Comparison of ENCODE assay signal across 8 mouse cellular contexts in the genomic region with DNA sequence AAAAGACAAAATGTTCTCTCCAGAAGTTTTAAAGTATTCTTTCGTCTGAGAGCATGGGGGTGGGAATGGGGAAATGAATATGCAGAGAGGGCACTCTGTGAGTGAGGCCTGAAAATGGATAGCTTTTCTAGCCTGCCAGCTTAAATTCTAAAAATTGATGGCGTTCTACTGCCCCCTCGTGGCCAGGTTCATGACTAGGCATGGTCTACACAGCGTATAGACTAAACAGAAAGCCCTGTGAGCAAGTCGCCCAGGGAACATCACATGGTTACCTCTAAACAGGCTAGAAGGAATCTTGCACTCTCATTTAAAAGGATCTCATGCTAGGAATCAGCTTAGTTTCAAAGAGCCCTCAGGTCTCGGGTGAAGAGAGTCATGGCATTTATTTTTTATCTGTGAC. TPM values are rescaled to one million over a fixed set of nuclear protein-coding genes. Genes with fewer than 3 reads are reported as not detected.
DNase-seq lines count a peak whose midpoint lies in the region; ATAC-seq and TF ChIP-seq lines count a peak whose summit lies in the region.

No protein-coding gene starts in this region.

- H3K27ac ChIP-seq in left cerebral cortex, adult 2 months: no peak overlapping the region

- DNase-seq in R1 (ENCODE audit: low read depth, low spot score): peak; percentile 72
- peak; percentile 80 for DNase-seq in cerebellum, adult 9-10 months
- DNase-seq in frontal cortex, postnatal 14 days (ENCODE audit: low spot score in 2 of 2): peak; percentile 51 to 78
- DNase-seq in left cerebral cortex, adult 2 months (ENCODE audit: extremely low spot score in 1 of 2, low spot score in 2 of 2): peak; percentile 69 to 83
- DNase-seq in right cerebral cortex, postnatal 14 days: peak; percentile 90
- DNase-seq in urinary bladder, postnatal 36 days (ENCODE audit: low spot score in 2 of 2): peak; percentile 67 to 78

- TF ChIP-seq CTCF in left cerebral cortex, adult 2 months (IDR thresholded peaks at IDR 0.05): peak; percentile 82

- intact Hi-C loops in left cerebral cortex, adult 2 months (cut with DNase I): loop anchor here (1.0 to 10.0 kb wide), 2 partner anchors 259 to 497 kb away; no protein-coding TSS in a partner anchor

- H3K4me3 ChIP-seq in left cerebral cortex, adult 2 months: no peak overlapping the region

- ATAC-seq in inflammation-experienced regulatory T-cells, adult 6 months: peak; percentile 77
- ATAC-seq in megakaryocyte progenitor cell, adult 5-6 weeks (replicated peaks; ENCODE audit: poor library complexity): peak; percentile 81

RNA-seq across cellular contexts. Expression of a gene that starts 16.8 kb away (rescaled TPM):
- polyA plus RNA-seq in inflammation-experienced regulatory T-cells, adult 6 months (2017; shearing (Covaris generic)): under 1 TPM; 0.11 to 0.26 (median 0.14) TPM
- 10 to 100 TPM; 16.3 to 16.7 TPM for total RNA-seq in left cerebral cortex, adult 2 months (2021)
- 0.05 TPM in 1 of 2 replicates, not detected in the other for total RNA-seq in megakaryocyte progenitor cell, adult 5-6 weeks (2015)
- 0.03 TPM in 1 of 2 replicates, not detected in the other for total RNA-seq in megakaryocyte progenitor cell, adult 5-6 weeks (2017)

RNA-seq across cellular contexts. Expression of a gene that starts 16.9 kb away (rescaled TPM):
- 10 to 100 TPM; 16.9 to 27.8 (median 19.5) TPM for polyA plus RNA-seq in inflammation-experienced regulatory T-cells, adult 6 months (2017; shearing (Covaris generic))
- 10 to 100 TPM; 11.9 to 12.6 TPM for total RNA-seq in left cerebral cortex, adult 2 months (2021)
- 25.5 and 28.8 TPM in 2 replicates for total RNA-seq in megakaryocyte progenitor cell, adult 5-6 weeks (2015)
- total RNA-seq in megakaryocyte progenitor cell, adult 5-6 weeks (2017): 22.3 and 23.7 TPM in 2 replicates

RNA-seq across cellular contexts. Expression of a gene that starts 23.4 kb away (rescaled TPM):
- polyA plus RNA-seq in inflammation-experienced regulatory T-cells, adult 6 months (2017; shearing (Covaris generic)): not detected
- total RNA-seq in left cerebral cortex, adult 2 months (2021): not detected
- total RNA-seq in megakaryocyte progenitor cell, adult 5-6 weeks (2015): not detected in 2 replicates
- not detected in 2 replicates for total RNA-seq in megakaryocyte progenitor cell, adult 5-6 weeks (2017)

RNA-seq across cellular contexts. Expression of a gene that starts 28.6 kb away (rescaled TPM):
- polyA plus RNA-seq in inflammation-experienced regulatory T-cells, adult 6 months (2017; shearing (Covaris generic)): not detected
- total RNA-seq in left cerebral cortex, adult 2 months (2021): under 1 TPM; 0.34 to 0.98 TPM
- 0.57 TPM in 1 of 2 replicates, not detected in the other for total RNA-seq in megakaryocyte progenitor cell, adult 5-6 weeks (2015)
- total RNA-seq in megakaryocyte progenitor cell, adult 5-6 weeks (2017): 0.54 TPM in 1 of 2 replicates, not detected in the other

RNA-seq across cellular contexts. Expression of a gene that starts 28.7 kb away (rescaled TPM):
- polyA plus RNA-seq in inflammation-experienced regulatory T-cells, adult 6 months (2017; shearing (Covaris generic)): 10 to 100 TPM in 1 of 3 experiments, 1 to 10 TPM in 2; 4.9 to 16.2 (median 5.7) TPM
- 1 to 10 TPM; 9.0 to 9.6 TPM for total RNA-seq in left cerebral cortex, adult 2 months (2021)
- total RNA-seq in megakaryocyte progenitor cell, adult 5-6 weeks (2015): 9.7 and 12.6 TPM in 2 replicates
- total RNA-seq in megakaryocyte progenitor cell, adult 5-6 weeks (2017): 12.7 and 14.1 TPM in 2 replicates

Comparison
In these comparisons a context has a peak if more than half of its experiments do, and no peak if none do; other contexts are left out.
1. RNA of a gene that starts 16.8 kb away (total RNA-seq): 16.3 to 16.7 TPM in left cerebral cortex, adult 2 months; 0.03 to 0.05 TPM in megakaryocyte progenitor cell, adult 5-6 weeks; every median in the first group is over 10 times any median in the second.
2. Peak in every context shown above with its lines, with median percentiles within 50 percentile points of each other: DNase-seq.